Mouse (Mus musculus): ENCODE results near the gene Copb1.

The Copb1 gene

GRCm38 (mm10) chr7:114169996-114170395 lies 84.5 kb downstream of the Copb1 start:
- no peak for DNase-seq (ENCODE audit: low read depth, low spot score)

GRCm38 (mm10) chr7:114169381-114169780 lies 85.1 kb downstream of the Copb1 start:
- DNase-seq (ENCODE audit: low read depth, low spot score): no peak
